8 mouse cellular contexts compared by ENCODE assay signal in genomic region chr16:4541033-4541432, GRCm38 (mm10). TPM values are rescaled to one million over a fixed set of nuclear protein-coding genes. Genes with fewer than 3 reads are reported as not detected.
DNase-seq lines count a peak whose midpoint lies in the region; ATAC-seq and TF ChIP-seq lines count a peak whose summit lies in the region.

No protein-coding gene starts in this region.

- no peak overlapping the region for H3ac ChIP-seq in C2C12 (ENCODE audit: control insufficient read depth, insufficient read length, low read depth)

- intact Hi-C loops in gastrocnemius, adult 2 months (cut with DNase I): loop anchor here (2.0 to 5.0 kb wide), 2 partner anchors 119 to 224 kb away; partner anchors contain the start of gene Adcy9

- TF ChIP-seq CTCF in gastrocnemius, adult 2 months (IDR thresholded peaks at IDR 0.05): no peak
- no peak for TF ChIP-seq CTCF in C2C12 (IDR thresholded peaks at IDR 0.05; ENCODE audit: control insufficient read depth, insufficient read depth, insufficient read length)

- H3K27ac ChIP-seq in gastrocnemius, adult 2 months: peak overlapping the region; percentile 84
- no peak overlapping the region; the same call in 1 of the 2 replicates for H3K27ac ChIP-seq in forebrain, embryonic 14.5 days (ENCODE audit: low read depth, low read length)
- no peak overlapping the region for H3K27ac ChIP-seq in liver, embryonic 13.5 days

- no peak for ATAC-seq in forebrain, embryonic 14.5 days
- ATAC-seq in liver, embryonic 13.5 days (ENCODE audit: low read depth): no peak

- H3K4me3 ChIP-seq in gastrocnemius, adult 2 months: peak overlapping the region; percentile 67
- H3K4me3 ChIP-seq in C2C12 (ENCODE audit: insufficient read depth, poor library complexity, severe bottlenecking): peak overlapping the region; percentile 35
- H3K4me3 ChIP-seq in forebrain, embryonic 14.5 days (ENCODE audit: low read depth, low read length): peak overlapping the region; percentile 43
- peak overlapping the region; percentile 58 for H3K4me3 ChIP-seq in liver, embryonic 13.5 days (replicated peaks)

- peaks cover 13% of the 10 kb centered on the region for H3K36me3 ChIP-seq in C2C12 (ENCODE audit: control insufficient read depth, insufficient read depth)
- H3K36me3 ChIP-seq in forebrain, embryonic 14.5 days (ENCODE audit: control insufficient read depth, insufficient read depth, low read length): peaks cover 13% of the 10 kb centered on the region
- peaks cover 18% of the 10 kb centered on the region for H3K36me3 ChIP-seq in liver, embryonic 13.5 days

- peak overlapping the region; percentile 54 for H3K4me2 ChIP-seq in forebrain, embryonic 14.5 days (ENCODE audit: low read length)
- peak overlapping the region; percentile 75 for H3K4me2 ChIP-seq in liver, embryonic 13.5 days

- peaks cover 7% of the 10 kb centered on the region for H3K79me3 ChIP-seq in C2C12 (ENCODE audit: low read depth)

- H3K9ac ChIP-seq in forebrain, embryonic 14.5 days (ENCODE audit: low read length): peak overlapping the region; percentile 59; the same call in 1 of the 2 replicates
- H3K9ac ChIP-seq in liver, embryonic 13.5 days: peak overlapping the region; percentile 67

- no peaks in the 10 kb centered on the region for H3K27me3 ChIP-seq in C2C12 (ENCODE audit: control insufficient read depth, insufficient read depth, insufficient read length)
- H3K27me3 ChIP-seq in forebrain, embryonic 14.5 days (replicated peaks; ENCODE audit: control insufficient read depth, insufficient read depth, low read length): no peaks in the 10 kb centered on the region
- H3K27me3 ChIP-seq in liver, embryonic 13.5 days: no peaks in the 10 kb centered on the region

- H3K9me3 ChIP-seq in forebrain, embryonic 14.5 days (replicated peaks; ENCODE audit: control insufficient read depth, low read length): no peaks in the 10 kb centered on the region
- H3K9me3 ChIP-seq in liver, embryonic 13.5 days (replicated peaks): no peaks in the 10 kb centered on the region

- no peaks in the 10 kb centered on the region; the same call in 1 of the 2 replicates for H3K4me1 ChIP-seq in forebrain, embryonic 14.5 days (ENCODE audit: control insufficient read depth, insufficient read depth, low read length)
- H3K4me1 ChIP-seq in liver, embryonic 13.5 days (replicated peaks): peaks cover 44% of the 10 kb centered on the region

- peaks cover 24% of the 10 kb centered on the region for H3K79me2 ChIP-seq in C2C12 (ENCODE audit: control insufficient read depth, insufficient read depth)

- no peak for DNase-seq in gastrocnemius, adult 2 months
- no peak for DNase-seq in gastrocnemius, postnatal 4 days (ENCODE audit: low spot score in 2 of 2)
- DNase-seq in forebrain, embryonic 14.5 days (ENCODE audit: low spot score): no peak
- DNase-seq in liver, embryonic 13.5 days: no peak
- DNase-seq in frontal cortex, postnatal 14 days (ENCODE audit: low spot score in 2 of 2): no peak
- DNase-seq in cerebellum, adult 11-12 months: no peak
- DNase-seq in cerebellum, adult 9-10 months: no peak

- 62% methylated on average over 4 of the region's 4 CpGs for WGBS in forebrain, embryonic 14.5 days
- 47% methylated on average over 4 of the region's 4 CpGs for WGBS in liver, embryonic 13.5 days (ENCODE audit: insufficient replicate concordance)

TF ChIP-seq in C2C12, 6 proteins besides CTCF, POLR2A, EP300 and RAD21:
- TF ChIP-seq CEBPB (IDR thresholded peaks at IDR 0.05; ENCODE audit: low read depth): no peak
- no peak for TF ChIP-seq FOSL1 (IDR thresholded peaks at IDR 0.05; ENCODE audit: insufficient read depth, low read length, poor library complexity, severe bottlenecking)
- no peak for TF ChIP-seq MAX (IDR thresholded peaks at IDR 0.05)
- no peak for TF ChIP-seq MYOG (IDR thresholded peaks at IDR 0.05; ENCODE audit: control insufficient read depth, extremely low read depth, insufficient read length)
- TF ChIP-seq USF1 (IDR thresholded peaks at IDR 0.05; ENCODE audit: low read depth): no peak
- no peak for TF ChIP-seq MYOD1 (IDR thresholded peaks at IDR 0.05; ENCODE audit: control insufficient read depth, insufficient read length, low read depth)

RNA-seq across cellular contexts. Expression of gene Srl, which starts 0.6 kb away (rescaled TPM):
- total RNA-seq in gastrocnemius, adult 2 months (2021): 1,000 to 10,000 TPM; 1,026 to 1,225 TPM
- 1,000 to 10,000 TPM; 1,069 to 1,086 TPM for total RNA-seq in gastrocnemius, postnatal 4 days (2021)
- 11.4 TPM for polyA plus RNA-seq in C2C12 (2012; fragmentation: generic; extraction: Trizol)
- polyA plus RNA-seq in forebrain, embryonic 14.5 days (2014; fragmentation: Nextera tagmentation; extraction: Ambion mirVana): 34.0 and 34.1 TPM in 2 replicates
- 3.1 and 3.2 TPM in 2 replicates for polyA plus RNA-seq in liver, embryonic 13.5 days (2015; fragmentation: Nextera tagmentation; extraction: Ambion mirVana)

RNA-seq across cellular contexts. Expression of gene Tfap4, which starts 18.6 kb away (rescaled TPM):
- 1 to 10 TPM; 3.0 to 5.1 TPM for total RNA-seq in gastrocnemius, adult 2 months (2021)
- total RNA-seq in gastrocnemius, postnatal 4 days (2021): 10 to 100 TPM; 10.5 to 11.6 TPM
- polyA plus RNA-seq in C2C12 (2012; fragmentation: generic; extraction: Trizol): 19.0 TPM
- polyA plus RNA-seq in forebrain, embryonic 14.5 days (2014; fragmentation: Nextera tagmentation; extraction: Ambion mirVana): 9.1 and 12.0 TPM in 2 replicates
- 8.4 and 10.7 TPM in 2 replicates for polyA plus RNA-seq in liver, embryonic 13.5 days (2015; fragmentation: Nextera tagmentation; extraction: Ambion mirVana)

RNA-seq across cellular contexts. Expression of gene Glis2, which starts 53.5 kb away (rescaled TPM):
- total RNA-seq in gastrocnemius, adult 2 months (2021): 1 to 10 TPM; 5.2 to 6.9 TPM
- total RNA-seq in gastrocnemius, postnatal 4 days (2021): 10 to 100 TPM; 41.4 to 45.9 TPM
- polyA plus RNA-seq in C2C12 (2012; fragmentation: generic; extraction: Trizol): 23.6 TPM
- 9.0 and 10.0 TPM in 2 replicates for polyA plus RNA-seq in forebrain, embryonic 14.5 days (2014; fragmentation: Nextera tagmentation; extraction: Ambion mirVana)
- polyA plus RNA-seq in liver, embryonic 13.5 days (2015; fragmentation: Nextera tagmentation; extraction: Ambion mirVana): 2.4 and 2.8 TPM in 2 replicates
